Mouse (Mus musculus): ENCODE results near the gene Ccdc6. TPM values are rescaled to one million over a fixed set of nuclear protein-coding genes. Genes with fewer than 3 reads are reported as not detected.

Gene Ccdc6
- total and polyA plus RNA-seq, 3 experiments, result 21.1 to 93.8 (median 22.2) TPM

DNA sequence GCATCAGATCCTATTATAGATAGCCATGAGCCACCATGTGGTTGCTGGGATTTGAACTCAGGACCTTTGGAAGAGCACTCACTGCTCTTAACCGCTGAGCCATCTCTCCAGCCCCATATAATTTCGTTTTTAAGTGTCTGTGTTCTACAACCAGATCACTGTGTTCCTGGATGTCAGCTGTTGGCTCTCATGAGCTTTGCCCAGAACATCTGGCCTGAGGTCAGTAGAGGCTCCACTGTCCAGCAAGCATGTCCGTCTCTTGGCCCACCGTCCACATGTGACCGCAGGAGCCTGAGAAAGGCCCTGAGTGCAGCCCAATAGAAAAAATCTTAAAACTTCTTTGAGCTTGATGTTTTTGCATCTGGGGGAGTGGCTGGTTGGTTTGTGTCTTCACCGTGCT is 99.7 kb downstream of the Ccdc6 start:
- Histone ChIP-seq H3K4me1 (ENCODE audit: insufficient read depth, low read depth, low read length) (no peaks in the 10 kb centered on the region), H3K9me3 (replicated peaks) (no peaks in the 10 kb centered on the region), H3K4me3 (ENCODE audit: low read depth, low read length) (no peak overlapping the region), H3K27me3 (ENCODE audit: insufficient read depth, low read length) (no peaks in the 10 kb centered on the region), H3K36me3 (replicated peaks) (peaks cover 31% of the 10 kb centered on the region)
- DNase-seq (ENCODE audit: low spot score) (no peak), ATAC-seq (ENCODE audit: extremely low read depth, insufficient number of reproducible peaks, low FRiP score, poor library complexity, severe bottlenecking) (no peak)
- no peak for TF ChIP-seq CTCF (IDR thresholded peaks at IDR 0.05; ENCODE audit: low read depth, low read length)
- no peak for TF ChIP-seq POLR2AphosphoS5 (IDR thresholded peaks at IDR 0.05; ENCODE audit: insufficient replicate concordance, low read depth, low read length)
- TF ChIP-seq GATA1 (IDR thresholded peaks at IDR 0.05; ENCODE audit: borderline replicate concordance, low read length), result no peak
- no peak for TF ChIP-seq TAL1 (conservative IDR thresholded peaks at IDR 0.05; ENCODE audit: low read depth, low read length)

- TF ChIP-seq CTCF (IDR thresholded peaks at IDR 0.05; ENCODE audit: low read depth, low read length) (no peak), GATA2 (IDR thresholded peaks at IDR 0.05; ENCODE audit: borderline replicate concordance, low read depth, low read length) (no peak), POLR2AphosphoS5 (IDR thresholded peaks at IDR 0.05; ENCODE audit: insufficient replicate concordance, low read depth, low read length) (no peak), GATA1 (IDR thresholded peaks at IDR 0.05; ENCODE audit: borderline replicate concordance, low read length) (no peak), TAL1 (conservative IDR thresholded peaks at IDR 0.05; ENCODE audit: low read depth, low read length) (no peak)
- H3K4me3 ChIP-seq (ENCODE audit: low read depth, low read length), result no peak overlapping the region
- DNase-seq (ENCODE audit: low spot score) (no peak), ATAC-seq (ENCODE audit: extremely low read depth, insufficient number of reproducible peaks, low FRiP score, poor library complexity, severe bottlenecking) (no peak)
- H3K4me1 ChIP-seq (ENCODE audit: insufficient read depth, low read depth, low read length), result no peaks in the 10 kb centered on the region
- H3K9me3 ChIP-seq (replicated peaks), result no peaks in the 10 kb centered on the region
- no peaks in the 10 kb centered on the region for H3K27me3 ChIP-seq (ENCODE audit: insufficient read depth, low read length)
- peaks cover 22% of the 10 kb centered on the region for H3K36me3 ChIP-seq (replicated peaks)
These were observed 100.7 kb downstream of the Ccdc6 start for GRCm38 (mm10) chr10:70197601-70198000.

- Histone ChIP-seq H3K4me3 (ENCODE audit: low read depth, low read length) (no peak overlapping the region), H3K4me1 (ENCODE audit: insufficient read depth, low read depth, low read length) (no peaks in the 10 kb centered on the region), H3K27me3 (ENCODE audit: insufficient read depth, low read length) (no peaks in the 10 kb centered on the region), H3K36me3 (replicated peaks) (peaks cover 18% of the 10 kb centered on the region), H3K9me3 (replicated peaks) (no peaks in the 10 kb centered on the region)
- TF ChIP-seq TAL1 (conservative IDR thresholded peaks at IDR 0.05; ENCODE audit: low read depth, low read length) (no peak), GATA2 (IDR thresholded peaks at IDR 0.05; ENCODE audit: borderline replicate concordance, low read depth, low read length) (no peak), POLR2AphosphoS5 (IDR thresholded peaks at IDR 0.05; ENCODE audit: insufficient replicate concordance, low read depth, low read length) (no peak), CTCF (IDR thresholded peaks at IDR 0.05; ENCODE audit: low read depth, low read length) (no peak), GATA1 (IDR thresholded peaks at IDR 0.05; ENCODE audit: borderline replicate concordance, low read length) (no peak)
- no peak for DNase-seq (ENCODE audit: low spot score)
- no peak for ATAC-seq (ENCODE audit: extremely low read depth, insufficient number of reproducible peaks, low FRiP score, poor library complexity, severe bottlenecking)
These were observed 101.1 kb downstream of the Ccdc6 start for GRCm38 (mm10) chr10:70198012-70198411.

- H3K36me3 ChIP-seq (replicated peaks), result peaks cover 8% of the 10 kb centered on the region
- no peak overlapping the region for H3K4me3 ChIP-seq (ENCODE audit: low read depth, low read length)
- ATAC-seq (ENCODE audit: extremely low read depth, insufficient number of reproducible peaks, low FRiP score, poor library complexity, severe bottlenecking), result no peak
- no peaks in the 10 kb centered on the region for H3K9me3 ChIP-seq (replicated peaks)
- H3K27me3 ChIP-seq (ENCODE audit: insufficient read depth, low read length), result no peaks in the 10 kb centered on the region
- DNase-seq (ENCODE audit: low spot score), result no peak
- TF ChIP-seq GATA2 (IDR thresholded peaks at IDR 0.05; ENCODE audit: borderline replicate concordance, low read depth, low read length) (no peak), GATA1 (IDR thresholded peaks at IDR 0.05; ENCODE audit: borderline replicate concordance, low read length) (no peak), TAL1 (conservative IDR thresholded peaks at IDR 0.05; ENCODE audit: low read depth, low read length) (no peak), CTCF (IDR thresholded peaks at IDR 0.05; ENCODE audit: low read depth, low read length) (no peak), POLR2AphosphoS5 (IDR thresholded peaks at IDR 0.05; ENCODE audit: insufficient replicate concordance, low read depth, low read length) (no peak)
- no peaks in the 10 kb centered on the region for H3K4me1 ChIP-seq (ENCODE audit: insufficient read depth, low read depth, low read length)
These were observed 102.1 kb downstream of the Ccdc6 start for GRCm38 (mm10) chr10:70198951-70199463.

DNA sequence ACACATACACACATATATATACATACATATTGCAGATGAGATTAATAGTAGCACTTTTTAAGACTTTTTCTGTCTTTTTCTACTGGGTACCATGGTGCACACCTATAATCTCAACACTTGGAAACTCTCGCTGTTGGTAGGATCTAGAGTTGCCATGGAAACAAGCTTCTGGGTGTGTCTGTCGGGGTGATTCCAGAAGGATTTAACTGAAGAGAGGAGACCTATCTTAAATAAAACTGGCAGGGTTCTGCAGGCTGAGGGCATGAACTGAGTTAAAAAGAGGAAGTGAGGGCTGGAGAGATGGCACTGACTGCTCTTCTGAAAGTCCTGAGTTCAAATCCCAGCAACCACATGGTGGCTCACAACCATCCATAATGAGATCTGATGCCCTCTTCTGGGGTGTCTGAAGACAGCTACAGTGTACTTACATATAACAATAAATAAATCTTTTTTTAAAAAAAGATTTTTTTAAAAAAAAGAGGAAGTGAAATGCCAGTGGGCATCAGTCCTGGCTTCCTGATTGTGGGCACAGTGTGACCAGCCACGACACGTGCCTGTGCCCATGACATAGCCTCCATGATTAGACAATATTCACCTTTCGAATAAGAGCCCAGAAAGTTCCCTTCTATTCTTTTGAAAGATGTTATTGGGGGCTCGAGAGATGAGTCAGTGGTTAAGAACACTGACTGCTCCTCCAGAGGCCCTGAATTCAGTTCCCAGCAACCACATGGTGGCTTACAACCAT is 102.7 kb downstream of the Ccdc6 start:
- Histone ChIP-seq H3K27me3 (ENCODE audit: insufficient read depth, low read length) (no peaks in the 10 kb centered on the region), H3K36me3 (replicated peaks) (peaks cover 2% of the 10 kb centered on the region), H3K4me3 (ENCODE audit: low read depth, low read length) (no peak overlapping the region), H3K9me3 (replicated peaks) (no peaks in the 10 kb centered on the region), H3K4me1 (ENCODE audit: insufficient read depth, low read depth, low read length) (no peaks in the 10 kb centered on the region)
- TF ChIP-seq TAL1 (conservative IDR thresholded peaks at IDR 0.05; ENCODE audit: low read depth, low read length) (no peak), GATA2 (IDR thresholded peaks at IDR 0.05; ENCODE audit: borderline replicate concordance, low read depth, low read length) (no peak), CTCF (IDR thresholded peaks at IDR 0.05; ENCODE audit: low read depth, low read length) (no peak), GATA1 (IDR thresholded peaks at IDR 0.05; ENCODE audit: borderline replicate concordance, low read length) (no peak), POLR2AphosphoS5 (IDR thresholded peaks at IDR 0.05; ENCODE audit: insufficient replicate concordance, low read depth, low read length) (no peak)
- ATAC-seq (ENCODE audit: extremely low read depth, insufficient number of reproducible peaks, low FRiP score, poor library complexity, severe bottlenecking), result no peak
- no peak for DNase-seq (ENCODE audit: low spot score)

DNA sequence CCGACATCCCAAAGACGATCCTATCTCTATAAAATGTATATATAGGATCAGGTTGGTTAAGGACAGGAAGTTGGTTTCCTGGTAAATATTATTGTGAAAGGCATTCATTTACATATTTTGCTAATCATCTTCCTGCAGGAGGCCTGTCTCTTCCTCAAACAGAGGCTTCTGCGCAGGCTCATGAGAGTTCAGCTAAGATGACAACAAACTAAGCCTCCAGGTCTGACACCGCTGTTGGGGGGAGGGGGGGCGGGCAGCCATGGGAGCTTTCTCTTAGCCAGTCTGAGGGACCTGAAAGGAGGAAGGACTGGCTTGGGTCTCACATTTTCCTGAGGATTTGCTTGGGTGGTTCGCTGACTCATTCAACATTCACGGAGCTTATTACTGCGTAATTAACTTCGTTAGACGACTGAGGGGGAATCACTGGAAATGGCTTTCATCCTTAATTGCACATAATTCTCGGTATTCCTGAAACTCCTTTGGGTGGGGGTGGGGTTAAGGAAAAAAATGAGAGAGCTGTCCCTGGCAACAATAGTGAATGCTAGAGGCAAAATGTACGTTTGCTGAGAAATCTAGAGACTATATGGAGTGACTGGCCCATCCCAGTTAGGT is 104.1 kb downstream of the Ccdc6 start:
- H3K9me3 ChIP-seq (replicated peaks), result 0 out of 2 replicates have a peak, but pooled peaks cover 3% of the 10 kb centered on the region
- H3K27me3 ChIP-seq (ENCODE audit: insufficient read depth, low read length), result no peaks in the 10 kb centered on the region
- H3K4me1 ChIP-seq (ENCODE audit: insufficient read depth, low read depth, low read length), result no peaks in the 10 kb centered on the region
- ATAC-seq (ENCODE audit: extremely low read depth, insufficient number of reproducible peaks, low FRiP score, poor library complexity, severe bottlenecking) (no peak), DNase-seq (ENCODE audit: low spot score) (no peak)
- no peaks in the 10 kb centered on the region for H3K36me3 ChIP-seq (replicated peaks)
- no peak for TF ChIP-seq GATA2 (IDR thresholded peaks at IDR 0.05; ENCODE audit: borderline replicate concordance, low read depth, low read length)
- TF ChIP-seq POLR2AphosphoS5 (IDR thresholded peaks at IDR 0.05; ENCODE audit: insufficient replicate concordance, low read depth, low read length), result no peak
- no peak for TF ChIP-seq CTCF (IDR thresholded peaks at IDR 0.05; ENCODE audit: low read depth, low read length)
- TF ChIP-seq GATA1 (IDR thresholded peaks at IDR 0.05; ENCODE audit: borderline replicate concordance, low read length), result no peak
- no peak for TF ChIP-seq TAL1 (conservative IDR thresholded peaks at IDR 0.05; ENCODE audit: low read depth, low read length)
- no peak overlapping the region for H3K4me3 ChIP-seq (ENCODE audit: low read depth, low read length)
